Mouse (Mus musculus) midbrain, postnatal 0 days (tissue): ENCODE results near the gene Fmod. TPM values are rescaled to one million over a fixed set of nuclear protein-coding genes. Genes with fewer than 3 reads are reported as not detected.
A peak's percentile ranks its signal among the peaks of the same experiment; 100 is the strongest.

ENCODE experiments used
- ATAC-seq: fragments of 200-750 bp; cut with Nextera tagmentation; 2 replicates; pipeline ENCODE4 v1.8.0; 2017; ENCODE audit warnings: moderate number of reproducible peaks, mild to moderate bottlenecking, moderate TSS enrichment, moderate library complexity; ENCODE audit not compliant: low FRiP score
- DNase-seq: peaks from one replicate; pipeline ENCODE4 v3.0.0-alpha.2; 2015; ENCODE audit warnings: low spot score
- H3K27ac ChIP-seq: fragments of 300-500 bp; sonication (generic); 2 replicates; pipeline ENCODE4 v1.5.1; 2014; ENCODE audit warnings: low read depth, mild to moderate bottlenecking, low read length, mixed read lengths
- H3K27me3 ChIP-seq: fragments of 300-500 bp; sonication (generic); 2 replicates; pipeline ENCODE4 v1.6.1; 2014; ENCODE audit warnings: low read length, control low read depth, mixed read lengths; ENCODE audit not compliant: insufficient read depth
- H3K36me3 ChIP-seq: fragments of 300-500 bp; sonication (generic); 2 replicates; pipeline ENCODE4 v1.6.1; 2014; ENCODE audit warnings: low read length, control low read depth, mixed read lengths; ENCODE audit not compliant: insufficient read depth
- H3K4me1 ChIP-seq: fragments of 300-500 bp; sonication (generic); 2 replicates; pipeline ENCODE4 v1.6.1; 2014; ENCODE audit warnings: mild to moderate bottlenecking, control low read depth, antibody characterized with exemption, low read length, mixed read lengths; ENCODE audit not compliant: insufficient read depth
- H3K4me2 ChIP-seq: fragments of 300-500 bp; sonication (generic); 2 replicates; pipeline ENCODE4 v1.6.1; 2014; ENCODE audit warnings: low read depth, mild to moderate bottlenecking, low read length, mixed read lengths; ENCODE audit not compliant: poor library complexity, severe bottlenecking
- H3K4me3 ChIP-seq: fragments of 300-500 bp; sonication (generic); 2 replicates; pipeline ENCODE4 v1.5.1; 2014; ENCODE audit warnings: low read depth, mild to moderate bottlenecking, low read length, moderate library complexity
- H3K9ac ChIP-seq: fragments of 300-500 bp; sonication (generic); replicated peaks from 2 replicates; pipeline ENCODE4 v1.6.1; 2014; ENCODE audit warnings: mild to moderate bottlenecking, low read length, moderate library complexity, mixed read lengths; ENCODE audit not compliant: poor library complexity, severe bottlenecking
- H3K9me3 ChIP-seq: fragments of 300-500 bp; sonication (generic); 2 replicates; pipeline ENCODE4 v1.6.1; 2016; ENCODE audit warnings: low read length, control low read depth
- CTCF ChIP-seq: IDR thresholded peaks from 2 replicates; pipeline ENCODE4 v1.5.1; 2016; ENCODE audit warnings: antibody characterized with exemption, mild to moderate bottlenecking
- WGBS: fragments of 180-500 bp; shearing (Covaris S2); extraction: QIAGEN DNeasy Blood & Tissue Kit; methylation state at CpG from one replicate; pipeline ENCODE4 v1.1.7; 2014; 5-methylcytosine and 5-hydroxymethylcytosine counted together
- polyA plus RNA-seq: library from polyadenylated mRNA; unstranded; fragments of >200 nt; fragmentation: Nextera tagmentation; extraction: Ambion mirVana; gene quantifications from 2 replicates; pipeline ENCODE4 v1.2.1, GENCODE M21; 2015
- total RNA-seq: library from RNA; depleted of rRNA; stranded (reverse); fragments of >200 nt; gene quantifications from 2 replicates; pipeline ENCODE4 v1.2.3, GENCODE M21; 2014

Fmod gene
- total and polyA plus RNA-seq, 2 experiments from 2014 or later, result 17.1 to 24.8 TPM

DNA sequence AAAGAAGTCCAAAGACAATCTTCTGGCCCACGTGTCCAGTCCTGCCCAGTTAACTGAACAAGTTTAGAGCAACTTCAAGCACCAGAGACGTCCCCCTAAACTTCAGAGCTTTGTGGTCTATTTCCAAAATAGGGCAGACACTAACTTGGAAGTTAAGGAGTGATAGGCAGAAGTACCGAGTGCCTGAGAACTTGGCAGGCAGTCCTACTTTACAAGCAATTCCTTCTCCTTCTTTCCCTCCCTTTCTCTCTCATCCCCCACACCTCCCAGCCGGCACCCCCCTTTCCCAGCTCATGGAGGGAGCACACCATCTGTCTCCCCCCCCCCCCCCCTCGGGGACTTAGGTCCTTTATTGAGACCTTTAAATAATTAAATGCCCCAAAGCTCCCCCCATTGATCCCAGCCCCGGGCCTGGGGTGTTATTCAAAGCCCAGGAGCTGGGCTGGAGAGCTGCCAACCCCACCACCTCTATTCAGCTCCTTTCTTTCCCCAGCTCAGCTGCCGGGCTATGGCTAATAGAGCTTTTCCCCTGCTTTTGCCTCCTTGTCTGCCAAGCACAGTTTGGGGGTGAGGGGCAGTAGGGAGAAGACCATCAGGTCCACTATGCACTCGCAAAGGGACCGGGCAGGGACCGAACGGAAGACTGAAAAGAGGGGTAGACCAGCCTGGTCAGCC lies 25.5 kb downstream of the Fmod start:
- Histone ChIP-seq H3K4me1 (peaks cover 38% of the 10 kb centered on the region), H3K9ac (no peak overlapping the region), H3K9me3 (no peaks in the 10 kb centered on the region), H3K27me3 (no peaks in the 10 kb centered on the region), H3K4me2 (peak overlapping the region; percentile 20), H3K27ac (peak overlapping the region; percentile 94), H3K4me3 (no peak overlapping the region), H3K36me3 (no peaks in the 10 kb centered on the region)
- DNase-seq (peak; percentile 89), ATAC-seq (peak; percentile 21)
- TF ChIP-seq CTCF, result no peak
- WGBS, result 11% methylated on average over 11 of the region's 11 CpGs

DNA sequence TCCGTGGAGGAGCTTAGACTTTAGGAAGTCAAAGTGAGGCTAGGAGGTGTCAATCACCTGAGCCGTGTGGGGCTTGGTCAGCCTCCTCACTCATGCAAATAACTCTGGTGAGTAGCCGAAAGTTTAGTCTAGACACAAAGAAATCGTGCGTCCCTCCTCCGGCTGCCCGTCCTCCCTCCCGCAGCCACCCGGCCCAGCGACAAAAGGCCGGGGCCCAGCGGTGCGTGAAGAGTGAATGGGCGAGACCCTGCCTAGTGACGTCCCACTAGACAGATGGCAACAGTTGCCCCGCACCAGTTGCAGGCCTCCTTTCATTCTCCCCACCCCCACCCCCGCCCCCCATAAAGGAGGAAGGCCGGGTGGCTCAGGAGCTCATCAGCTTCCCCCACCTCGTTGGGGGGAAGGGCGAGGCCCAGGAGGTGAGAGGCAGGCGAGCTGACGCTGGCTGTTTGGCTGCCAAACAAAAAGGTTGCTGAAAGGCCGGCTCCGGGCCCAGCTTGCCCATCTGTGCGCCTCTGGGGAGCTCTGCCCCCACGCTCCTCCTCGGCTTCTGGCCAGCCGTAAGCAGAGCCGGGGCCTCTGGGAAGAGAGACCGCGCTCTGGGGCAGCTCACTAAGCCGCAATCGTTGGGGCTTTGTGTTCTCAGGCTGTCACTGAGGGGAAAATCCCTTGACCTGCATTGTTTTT lies 26.2 kb downstream of the Fmod start:
- DNase-seq (peak; percentile 90), ATAC-seq (peak; percentile 67)
- H3K9ac ChIP-seq, result peak overlapping the region; percentile 39; the same call in 1 of the 2 replicates
- H3K9me3 ChIP-seq, result no peaks in the 10 kb centered on the region
- H3K27me3 ChIP-seq, result no peaks in the 10 kb centered on the region
- no peak for TF ChIP-seq CTCF
- H3K4me2 ChIP-seq, result peak overlapping the region; percentile 23
- no peak overlapping the region for H3K4me3 ChIP-seq
- WGBS, result 5% methylated on average over 31 of the region's 33 CpGs
- no peaks in the 10 kb centered on the region for H3K36me3 ChIP-seq
- peak overlapping the region; percentile 77 for H3K27ac ChIP-seq
- peaks cover 38% of the 10 kb centered on the region for H3K4me1 ChIP-seq

DNA sequence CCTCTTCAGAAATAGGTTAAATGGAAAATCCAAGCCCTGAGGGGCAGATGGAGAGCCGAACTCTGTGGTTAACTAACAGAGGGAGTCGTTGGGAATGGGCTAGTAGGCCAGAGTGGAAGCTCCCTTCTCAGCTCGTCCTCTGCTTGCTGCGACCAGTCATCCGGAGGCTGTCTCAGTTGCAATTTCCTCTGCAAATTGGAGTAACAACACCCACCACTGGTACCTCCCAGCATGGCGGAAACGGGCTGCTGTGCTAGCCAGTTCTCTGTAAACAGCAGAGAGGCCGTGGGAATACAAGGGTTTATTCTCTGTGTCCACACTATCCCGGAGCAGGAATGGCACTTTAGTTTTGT lies 26.7 kb downstream of the Fmod start:
- ATAC-seq, result no peak
- peak overlapping the region; percentile 39; the same call in 1 of the 2 replicates for H3K9ac ChIP-seq
- H3K4me1 ChIP-seq, result peaks cover 38% of the 10 kb centered on the region
- DNase-seq, result no peak
- H3K4me3 ChIP-seq, result no peak overlapping the region
- 9% methylated on average over 9 of the region's 9 CpGs for WGBS
- no peak overlapping the region for H3K4me2 ChIP-seq
- H3K9me3 ChIP-seq, result no peaks in the 10 kb centered on the region
- H3K27me3 ChIP-seq, result no peaks in the 10 kb centered on the region
- peak overlapping the region; percentile 77 for H3K27ac ChIP-seq
- no peak for TF ChIP-seq CTCF
- no peaks in the 10 kb centered on the region for H3K36me3 ChIP-seq

- no peak overlapping the region for H3K9ac ChIP-seq
- H3K27ac ChIP-seq, result peak overlapping the region; percentile 77
- H3K4me1 ChIP-seq, result peaks cover 38% of the 10 kb centered on the region
- no peak overlapping the region for H3K4me3 ChIP-seq
- no peaks in the 10 kb centered on the region for H3K27me3 ChIP-seq
- no peak for DNase-seq
- H3K36me3 ChIP-seq, result no peaks in the 10 kb centered on the region
- WGBS, result 60% methylated on average over 2 of the region's 2 CpGs
- no peaks in the 10 kb centered on the region for H3K9me3 ChIP-seq
- no peak overlapping the region for H3K4me2 ChIP-seq
- no peak for ATAC-seq
- no peak for TF ChIP-seq CTCF
These were observed 27.3 kb downstream of the Fmod start for GRCm38 (mm10) chr1:134064296-134064831.

DNA sequence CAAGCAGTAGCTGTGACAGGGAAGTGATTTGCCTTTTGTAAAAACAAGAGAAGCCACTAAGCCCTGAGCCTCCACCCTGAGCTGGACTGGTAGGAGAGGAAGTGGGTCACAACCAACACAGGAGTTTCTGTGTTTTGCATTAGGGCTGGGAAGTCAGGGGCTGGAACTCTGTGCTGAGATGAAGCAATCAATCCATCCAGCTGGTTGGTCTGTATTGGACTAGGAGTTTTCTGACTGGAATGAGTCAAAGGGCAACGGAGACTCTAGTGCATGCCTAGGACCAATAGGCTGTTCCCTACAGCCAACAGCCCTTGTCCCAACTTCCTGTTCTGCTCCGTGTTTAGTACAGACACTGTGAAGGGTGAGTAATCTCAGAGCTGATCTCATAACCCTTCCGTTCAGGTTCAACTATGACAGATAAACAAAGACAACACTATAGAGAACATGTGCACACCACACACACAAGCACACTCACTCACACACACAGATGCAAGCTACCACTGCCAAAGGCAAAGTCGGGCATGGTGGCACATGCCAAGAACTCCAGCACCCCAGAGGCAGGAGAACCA lies 28.3 kb downstream of the Fmod start:
- H3K27ac ChIP-seq, result no peak overlapping the region

DNA sequence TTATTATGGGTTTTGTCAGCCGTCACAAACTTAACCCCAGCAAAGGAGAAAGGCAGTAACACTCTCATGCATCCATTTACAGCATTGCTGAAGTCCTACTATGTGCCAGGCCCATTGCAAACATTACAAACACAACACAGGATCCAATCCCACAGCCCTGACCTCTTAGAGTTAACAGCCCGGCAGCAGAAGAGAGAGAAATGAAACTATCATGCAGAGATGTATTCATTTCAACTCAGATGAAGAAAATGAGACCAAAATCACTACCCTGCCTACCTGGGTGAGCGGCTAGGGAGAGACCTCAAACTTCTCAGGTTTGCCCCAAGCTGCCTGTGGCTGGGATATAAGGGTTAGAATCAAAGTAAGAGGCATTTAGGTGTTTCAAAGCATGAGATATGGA lies 29.5 kb downstream of the Fmod start:
- 49% methylated on average over 3 of the region's 3 CpGs for WGBS
- Histone ChIP-seq H3K4me3 (no peak overlapping the region), H3K9me3 (no peaks in the 10 kb centered on the region), H3K4me1 (peaks cover 30% of the 10 kb centered on the region), H3K36me3 (no peaks in the 10 kb centered on the region), H3K27me3 (no peaks in the 10 kb centered on the region), H3K4me2 (no peak overlapping the region), H3K9ac (no peak overlapping the region), H3K27ac (no peak overlapping the region)
- no peak for TF ChIP-seq CTCF
- DNase-seq, result no peak
- no peak for ATAC-seq

More for the DNA sequence above, 28.3 kb downstream of the Fmod start:
- 60% methylated on average over 4 of the region's 4 CpGs for WGBS
- Histone ChIP-seq H3K9me3 (no peaks in the 10 kb centered on the region), H3K4me2 (no peak overlapping the region), H3K4me1 (peaks cover 35% of the 10 kb centered on the region), H3K36me3 (no peaks in the 10 kb centered on the region), H3K9ac (no peak overlapping the region), H3K4me3 (no peak overlapping the region), H3K27me3 (no peaks in the 10 kb centered on the region)
- ATAC-seq (no peak), DNase-seq (no peak)
- no peak for TF ChIP-seq CTCF
